Mouse (Mus musculus) embryonic facial prominence, embryonic 13.5 days (tissue): ENCODE results near the gene Trp73. TPM values are rescaled to one million over a fixed set of nuclear protein-coding genes. Genes with fewer than 3 reads are reported as not detected.

Experiments
- ATAC-seq: fragments of 200-750 bp; cut with Nextera tagmentation; 2 replicates; pipeline ENCODE4 v1.8.0; 2017; ENCODE audit warnings: low read depth; ENCODE audit not compliant: insufficient number of reproducible peaks, insufficient read depth, low FRiP score, low TSS enrichment
- H3K27ac ChIP-seq: fragments of 300-500 bp; sonication (generic); 2 replicates; pipeline ENCODE4 v1.5.1; 2015; ENCODE audit warnings: moderate library complexity, mild to moderate bottlenecking, inconsistent platforms
- H3K27me3 ChIP-seq: fragments of 300-500 bp; sonication (generic); 2 replicates; pipeline ENCODE4 v1.6.1; 2015; ENCODE audit warnings: mild to moderate bottlenecking, inconsistent platforms
- H3K36me3 ChIP-seq: fragments of 300-500 bp; sonication (generic); 2 replicates; pipeline ENCODE4 v1.6.1; 2015; ENCODE audit warnings: mild to moderate bottlenecking, inconsistent platforms
- H3K4me1 ChIP-seq: fragments of 300-500 bp; sonication (generic); 2 replicates; pipeline ENCODE4 v1.6.1; 2015; ENCODE audit warnings: inconsistent platforms
- H3K4me2 ChIP-seq: fragments of 300-500 bp; sonication (generic); 2 replicates; pipeline ENCODE4 v1.6.1; 2015; ENCODE audit warnings: moderate library complexity, mild to moderate bottlenecking, inconsistent platforms
- H3K4me3 ChIP-seq: fragments of 300-500 bp; sonication (generic); 2 replicates; pipeline ENCODE4 v1.5.1; 2015; ENCODE audit warnings: mild to moderate bottlenecking, inconsistent platforms
- H3K9ac ChIP-seq: fragments of 300-500 bp; sonication (generic); 2 replicates; pipeline ENCODE4 v1.6.1; 2015; ENCODE audit warnings: mild to moderate bottlenecking, inconsistent platforms
- H3K9me3 ChIP-seq: fragments of 300-500 bp; sonication (generic); 2 replicates; pipeline ENCODE4 v1.6.1; 2016; ENCODE audit warnings: inconsistent platforms
- WGBS: fragments of 180-500 bp; shearing (Covaris S2); methylation state at CpG from one replicate; pipeline ENCODE4 v1.1.7; 2015; ENCODE audit warnings: mixed read lengths; 5-methylcytosine and 5-hydroxymethylcytosine counted together
- polyA plus RNA-seq: library from polyadenylated mRNA; unstranded; fragments of >200 nt; fragmentation: Nextera tagmentation; extraction: Ambion mirVana; gene quantifications from 2 replicates; pipeline ENCODE4 v1.2.1, GENCODE M21; 2015

Gene Trp73
- polyA plus RNA-seq, 1 experiment from 2014 or later: 5.7 TPM

DNA sequence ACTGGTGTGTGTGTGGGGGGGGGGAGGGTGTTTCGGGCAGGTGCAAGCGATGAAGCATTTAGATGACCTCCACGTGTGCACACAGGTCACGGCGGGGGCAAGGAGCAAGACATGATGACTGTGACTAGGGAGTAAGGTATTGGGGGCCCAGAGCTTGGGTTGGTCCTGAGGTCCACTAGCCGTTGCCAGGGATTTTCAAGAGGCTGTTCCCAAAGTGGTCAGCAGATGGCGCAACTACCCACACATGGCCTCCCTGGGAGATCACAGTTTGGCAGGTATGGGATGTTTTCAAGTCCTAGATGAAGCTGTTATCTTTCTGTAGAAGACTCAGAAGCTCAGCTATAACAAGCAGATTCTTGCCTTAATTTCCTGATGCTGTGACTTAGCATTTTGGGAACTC, 23.3 kb upstream of the Trp73 start:
- Histone ChIP-seq H3K36me3 (peaks cover 7% of the 10 kb centered on the region), H3K27ac (no peak overlapping the region), H3K9ac (no peak overlapping the region), H3K9me3 (no peaks in the 10 kb centered on the region), H3K27me3 (peaks cover 3% of the 10 kb centered on the region; the same call in 1 of the 2 replicates), H3K4me3 (no peak overlapping the region), H3K4me2 (no peak overlapping the region), H3K4me1 (peaks cover 22% of the 10 kb centered on the region)
- no peak for ATAC-seq
- 18% methylated on average over 7 of the region's 7 CpGs for WGBS

DNA sequence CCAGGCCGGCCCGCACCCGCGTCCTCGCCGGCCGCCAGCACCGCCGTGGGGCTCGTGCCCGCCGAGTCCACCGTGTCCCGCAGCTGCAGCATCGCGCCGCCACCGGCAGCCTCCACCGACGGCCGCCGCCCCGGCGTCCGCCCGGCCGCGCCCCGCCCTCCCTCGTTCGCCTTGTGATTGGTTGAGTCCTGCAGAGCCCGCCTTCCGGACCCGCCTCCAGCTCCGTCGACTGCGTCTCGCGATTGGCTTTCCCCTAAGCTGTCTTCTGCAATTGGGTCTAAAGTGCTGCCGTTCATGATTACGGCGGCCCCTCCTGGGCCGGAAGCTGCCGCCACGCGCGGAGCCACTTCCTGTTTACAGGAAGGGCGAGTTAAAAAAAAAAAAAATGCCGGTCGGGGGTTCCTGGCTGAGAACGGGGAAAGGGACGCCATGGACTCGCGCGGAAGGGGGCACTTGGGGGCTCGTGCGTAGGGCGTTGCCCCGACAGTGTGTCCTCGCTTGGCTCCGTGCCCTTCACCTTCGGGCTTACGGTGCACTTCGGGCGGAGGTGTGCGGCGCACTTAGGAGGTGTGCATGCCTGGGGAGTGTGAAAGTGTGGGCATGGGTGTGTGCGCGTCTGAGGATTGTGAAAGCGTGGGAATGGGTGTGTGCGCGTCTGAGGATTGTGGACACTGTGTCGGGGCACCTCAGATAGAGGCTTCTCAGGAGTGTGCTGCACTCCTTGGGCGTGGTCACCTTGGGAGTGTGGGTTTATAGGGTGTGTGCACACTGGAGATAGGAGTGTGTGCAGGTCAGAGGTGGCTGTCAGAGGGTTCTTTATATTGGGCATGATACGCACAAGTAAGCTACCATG, 20.8 kb upstream of the Trp73 start, which contains the start of gene Tprgl:
Gene Tprgl, minus strand, starts transcription at position 129 of the 853 bp plus-strand sequence.
- Histone ChIP-seq H3K27me3 (no peaks in the 10 kb centered on the region), H3K4me3 (peak within 1 kb of the TSS; percentile 88), H3K9me3 (no peaks in the 10 kb centered on the region), H3K9ac (peak within 1 kb of the TSS; percentile 81), H3K4me1 (peaks cover 20% of the 10 kb centered on the region), H3K27ac (peak within 1 kb of the TSS; percentile 64), H3K36me3 (peaks cover 32% of the 10 kb centered on the region), H3K4me2 (peak within 1 kb of the TSS; percentile 84)
- peak; percentile 93 for ATAC-seq
- WGBS: under 1% methylated on average over 75 of the region's 75 CpGs

DNA sequence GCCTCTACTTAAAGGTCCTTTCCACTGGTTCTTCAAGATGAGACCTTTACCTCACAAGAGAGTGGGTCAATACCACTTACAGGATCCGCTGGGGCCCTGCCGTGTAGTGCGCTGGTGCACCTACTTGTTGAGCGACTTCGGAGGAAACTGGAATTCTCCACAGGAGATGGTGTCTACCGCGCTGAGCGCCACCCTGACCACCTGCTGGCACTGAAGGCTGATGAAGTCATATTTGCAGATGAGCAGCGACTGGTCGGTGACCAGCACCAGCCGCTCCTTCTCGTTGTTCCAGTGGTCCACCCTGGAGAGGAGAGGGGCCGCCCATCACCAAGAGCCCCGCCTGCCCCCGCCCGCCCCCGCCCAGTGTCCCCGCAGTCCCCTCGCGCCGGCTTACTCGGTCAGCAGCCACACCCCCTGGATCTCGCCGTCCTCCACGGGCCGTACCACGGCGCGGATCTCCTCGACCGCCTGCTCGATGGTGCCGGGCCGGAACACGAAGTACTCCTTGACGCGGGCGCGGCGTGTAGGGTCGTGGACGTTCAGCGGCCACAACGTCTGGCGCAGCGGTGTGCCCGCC, 20.0 kb upstream of the Trp73 start:
- Histone ChIP-seq H3K27ac (peak overlapping the region; percentile 64; the same call in 1 of the 2 replicates), H3K36me3 (peaks cover 39% of the 10 kb centered on the region)
- WGBS: 3% methylated on average over 43 of the region's 47 CpGs

DNA sequence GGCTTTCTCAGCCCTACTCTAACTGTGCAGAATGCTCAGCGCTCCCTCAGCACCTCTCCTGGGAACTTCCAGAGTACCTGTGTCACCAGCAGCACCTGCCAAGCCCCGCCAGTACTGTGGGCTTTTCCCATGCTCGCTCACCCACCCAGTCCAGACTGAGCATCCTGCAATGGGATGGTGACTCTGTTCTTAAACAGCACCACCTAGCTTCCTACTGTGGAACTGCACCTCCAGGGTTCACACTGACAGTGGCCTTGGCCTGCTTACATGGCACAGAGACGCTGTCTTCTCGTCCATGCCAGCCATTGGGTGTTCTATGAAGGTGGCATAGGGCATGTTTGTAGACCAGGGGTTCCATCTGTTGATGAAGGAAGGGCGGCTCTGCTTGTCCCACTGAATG, 19.0 kb upstream of the Trp73 start:
- no peak for ATAC-seq
- no peaks in the 10 kb centered on the region for H3K9me3 ChIP-seq
- H3K9ac ChIP-seq: no peak overlapping the region
- H3K36me3 ChIP-seq: peaks cover 50% of the 10 kb centered on the region
- no peak overlapping the region for H3K27ac ChIP-seq
- no peaks in the 10 kb centered on the region for H3K27me3 ChIP-seq
- H3K4me1 ChIP-seq: peaks cover 20% of the 10 kb centered on the region
- peak overlapping the region; percentile 88; the same call in 1 of the 2 replicates for H3K4me3 ChIP-seq
- H3K4me2 ChIP-seq: peak overlapping the region; percentile 84
- WGBS: 17% methylated on average over 6 of the region's 6 CpGs

More for the DNA sequence above, 20.0 kb upstream of the Trp73 start:
- H3K4me2 ChIP-seq: peak overlapping the region; percentile 84
- peak overlapping the region; percentile 88 for H3K4me3 ChIP-seq
- peak overlapping the region; percentile 81 for H3K9ac ChIP-seq
- no peaks in the 10 kb centered on the region for H3K9me3 ChIP-seq
- ATAC-seq: peak; percentile 39
- H3K27me3 ChIP-seq: no peaks in the 10 kb centered on the region
- H3K4me1 ChIP-seq: peaks cover 20% of the 10 kb centered on the region

DNA sequence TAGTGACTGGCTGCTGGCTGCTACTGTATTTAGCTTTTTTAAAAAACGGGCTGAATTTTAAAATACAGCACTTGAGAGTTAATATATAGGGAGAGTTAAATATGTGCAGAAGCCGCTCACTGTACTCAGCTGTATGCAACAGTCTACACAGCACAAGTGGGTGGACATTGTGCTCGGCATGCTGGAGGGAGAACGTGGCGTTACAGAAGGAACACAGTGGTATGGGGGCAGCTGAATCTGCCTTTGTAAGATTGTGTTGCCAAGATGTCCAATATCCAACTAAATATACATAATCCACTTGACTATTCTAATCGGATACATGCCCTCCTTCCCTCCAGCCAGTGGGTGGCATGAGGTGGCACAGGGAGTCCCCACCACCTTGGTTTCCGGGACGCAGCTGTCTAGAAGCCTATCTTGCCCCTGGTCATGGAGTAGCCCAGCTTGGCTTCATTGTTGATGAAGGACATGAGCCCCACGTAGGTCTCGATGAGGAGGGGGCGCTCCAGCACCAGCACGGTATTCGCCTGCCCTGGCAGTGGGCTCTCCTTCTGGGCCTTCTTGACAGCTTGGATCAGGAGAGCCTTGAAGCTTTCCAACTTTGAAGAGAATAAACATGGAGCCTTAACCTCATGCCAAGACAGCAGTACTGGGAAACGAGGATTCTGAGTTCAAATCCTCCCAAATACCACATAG, 18.1 kb upstream of the Trp73 start:
- no peaks in the 10 kb centered on the region for H3K27me3 ChIP-seq
- no peak overlapping the region for H3K4me3 ChIP-seq
- no peak for ATAC-seq
- no peak overlapping the region for H3K9ac ChIP-seq
- no peak overlapping the region for H3K27ac ChIP-seq
- H3K4me1 ChIP-seq: peaks cover 20% of the 10 kb centered on the region
- H3K4me2 ChIP-seq: no peak overlapping the region
- H3K9me3 ChIP-seq: no peaks in the 10 kb centered on the region
- 92% methylated on average over 14 of the region's 14 CpGs for whole genome bisulfite sequencing
- H3K36me3 ChIP-seq: peaks cover 55% of the 10 kb centered on the region

DNA sequence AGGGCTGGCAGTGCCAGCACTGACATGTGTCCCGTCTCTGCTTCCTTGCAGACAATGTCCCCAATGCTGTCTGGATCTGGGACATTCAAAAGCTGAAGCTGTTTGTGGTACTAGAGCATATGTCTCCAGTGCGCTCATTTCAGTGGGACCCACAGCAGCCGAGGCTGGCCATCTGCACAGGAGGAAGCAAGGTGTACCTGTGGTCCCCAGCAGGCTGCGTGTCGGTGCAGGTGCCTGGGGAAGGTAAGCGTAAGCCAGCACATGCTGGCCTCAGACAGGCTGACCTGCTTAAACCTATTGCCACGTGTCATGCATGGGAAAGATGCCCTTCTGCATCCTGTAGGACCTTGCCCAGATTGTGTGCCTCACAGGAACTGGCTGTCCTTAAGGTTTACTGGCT, 16.0 kb upstream of the Trp73 start:
- WGBS: 75% methylated on average over 7 of the region's 7 CpGs
- Histone ChIP-seq H3K9ac (no peak overlapping the region), H3K9me3 (no peaks in the 10 kb centered on the region), H3K4me3 (no peak overlapping the region), H3K27me3 (no peaks in the 10 kb centered on the region), H3K4me2 (no peak overlapping the region), H3K4me1 (peaks cover 13% of the 10 kb centered on the region), H3K27ac (no peak overlapping the region), H3K36me3 (peaks cover 75% of the 10 kb centered on the region)
- ATAC-seq: no peak

DNA sequence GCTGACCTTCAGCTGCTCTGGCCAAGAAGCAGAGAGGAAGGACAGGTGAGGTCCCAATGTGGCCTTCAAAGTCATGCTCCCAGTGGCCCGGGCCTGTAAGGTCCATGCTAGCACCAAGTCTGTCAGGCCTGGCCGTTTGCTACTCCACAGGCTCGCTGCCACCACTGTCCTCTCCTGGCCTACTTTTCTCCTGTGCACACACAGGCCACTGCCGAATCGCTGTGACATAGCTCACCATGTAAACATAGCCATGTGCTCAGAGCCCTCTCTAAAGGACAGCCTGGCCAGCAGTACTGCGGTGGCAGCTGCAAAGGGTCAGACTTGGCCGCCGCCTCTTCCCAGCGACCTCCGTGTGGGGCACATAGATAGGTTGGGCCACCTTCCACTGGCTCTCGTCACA, 14.1 kb upstream of the Trp73 start:
- ATAC-seq: no peak
- Histone ChIP-seq H3K9me3 (no peaks in the 10 kb centered on the region), H3K9ac (no peak overlapping the region), H3K36me3 (peaks cover 93% of the 10 kb centered on the region), H3K4me2 (no peak overlapping the region), H3K4me1 (peaks cover 4% of the 10 kb centered on the region), H3K27me3 (no peaks in the 10 kb centered on the region), H3K4me3 (no peak overlapping the region), H3K27ac (no peak overlapping the region)
- WGBS: 64% methylated on average over 11 of the region's 11 CpGs

DNA sequence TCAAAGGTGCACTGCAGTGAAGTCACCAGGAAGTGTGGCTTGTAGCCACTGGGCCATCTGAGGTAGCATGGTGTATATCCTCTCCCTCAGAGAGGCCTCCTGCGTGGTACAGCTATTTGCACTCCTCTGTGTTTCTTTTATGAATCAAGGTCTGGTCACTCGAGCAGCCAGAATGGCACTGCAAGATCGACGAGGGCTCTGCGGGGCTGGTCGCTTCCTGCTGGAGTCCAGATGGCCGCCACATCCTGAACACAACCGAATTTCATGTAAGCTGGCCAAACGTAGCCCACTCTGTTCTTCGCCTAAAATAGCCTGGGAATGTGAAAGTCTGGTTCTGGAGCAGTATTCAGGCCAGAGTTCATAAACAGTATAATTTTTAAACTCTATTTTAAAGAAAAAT, 6.3 kb upstream of the Trp73 start:
- no peak overlapping the region for H3K9ac ChIP-seq
- ATAC-seq: no peak
- H3K27ac ChIP-seq: no peak overlapping the region
- peaks cover 16% of the 10 kb centered on the region for H3K4me1 ChIP-seq
- H3K36me3 ChIP-seq: peaks cover 51% of the 10 kb centered on the region
- H3K4me3 ChIP-seq: no peak overlapping the region
- peaks cover 7% of the 10 kb centered on the region for H3K27me3 ChIP-seq
- H3K4me2 ChIP-seq: no peak overlapping the region
- 85% methylated on average over 10 of the region's 10 CpGs for WGBS
- no peaks in the 10 kb centered on the region for H3K9me3 ChIP-seq

DNA sequence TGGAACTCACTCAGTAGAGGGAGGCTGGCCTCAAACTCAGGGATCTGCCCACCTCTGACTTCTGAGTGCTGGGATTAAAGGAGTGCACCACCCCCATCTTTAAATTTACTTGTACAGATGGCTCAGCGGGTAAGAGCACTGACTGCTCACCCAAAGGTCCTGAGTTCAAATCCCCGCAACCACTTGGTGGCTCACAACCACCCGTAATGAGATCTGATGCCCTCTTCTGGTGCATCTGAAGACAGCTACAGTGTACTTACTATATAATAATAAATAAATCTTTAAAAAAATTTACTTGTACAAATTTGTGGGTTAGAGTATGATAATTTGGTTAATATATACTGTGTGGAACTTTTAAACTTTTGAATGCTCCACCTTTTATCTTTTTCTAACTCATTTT, 4.7 kb upstream of the Trp73 start:
- WGBS: 75% methylated on average over 3 of the region's 3 CpGs

DNA sequence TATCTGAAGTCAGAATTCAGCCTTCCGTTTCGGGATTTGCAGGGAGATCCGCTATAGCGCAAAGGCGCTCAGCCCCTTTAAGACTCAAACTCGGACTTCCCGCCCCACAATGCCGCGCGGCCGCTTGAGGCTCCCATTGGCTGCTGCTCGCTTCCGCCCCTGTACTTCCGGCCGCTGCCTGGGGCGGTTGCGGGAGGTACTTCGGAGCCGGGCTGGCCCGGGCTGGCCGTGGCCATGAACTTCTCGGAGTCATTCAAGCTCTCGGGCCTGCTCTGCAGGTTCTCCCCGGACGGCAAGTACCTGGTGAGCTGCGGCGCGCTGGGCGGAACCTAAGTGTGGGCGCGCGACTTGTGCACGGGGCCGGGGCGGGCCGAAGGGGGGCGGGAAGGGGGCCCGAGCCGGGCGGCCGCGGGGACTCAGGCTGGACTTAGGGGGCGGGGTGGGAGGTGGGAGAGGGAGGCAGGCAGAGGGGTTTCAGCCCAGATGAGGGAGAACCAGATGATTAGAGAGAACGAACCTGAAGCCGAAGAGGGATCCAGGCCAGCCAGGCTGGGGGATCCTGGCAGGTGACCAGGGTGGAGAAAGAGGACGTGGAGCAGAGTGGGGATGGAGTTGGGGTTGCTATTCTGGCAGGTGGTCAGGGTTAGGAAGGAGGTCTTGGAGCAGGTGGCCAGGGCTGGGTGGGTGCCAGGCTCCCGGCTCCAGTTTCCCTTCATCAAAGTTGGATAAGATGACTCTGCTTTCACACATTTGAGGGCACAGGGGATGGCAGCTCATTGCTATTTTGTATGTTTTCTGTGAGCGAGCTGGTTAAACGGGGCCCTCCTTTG, 2.4 kb upstream of the Trp73 start, which contains the start of gene Wrap73:
Gene Wrap73, plus strand, starts transcription at position 162 of the 830 bp plus-strand sequence.
- H3K27ac ChIP-seq: peak within 1 kb of the TSS; percentile 85
- H3K4me2 ChIP-seq: peak within 1 kb of the TSS; percentile 89
- peak; percentile 90 for ATAC-seq
- 2% methylated on average over 49 of the region's 49 CpGs for WGBS
- peak within 1 kb of the TSS; percentile 84 for H3K4me3 ChIP-seq
- peak within 1 kb of the TSS; percentile 86 for H3K9ac ChIP-seq
- peaks cover 46% of the 10 kb centered on the region for H3K27me3 ChIP-seq
- H3K9me3 ChIP-seq: no peaks in the 10 kb centered on the region
- H3K4me1 ChIP-seq: peaks cover 38% of the 10 kb centered on the region
- peaks cover 18% of the 10 kb centered on the region for H3K36me3 ChIP-seq

More for the DNA sequence above, 4.7 kb upstream of the Trp73 start:
- no peak overlapping the region for H3K27ac ChIP-seq
- H3K4me1 ChIP-seq: peaks cover 32% of the 10 kb centered on the region
- no peak overlapping the region for H3K4me2 ChIP-seq
- H3K9ac ChIP-seq: no peak overlapping the region
- peaks cover 36% of the 10 kb centered on the region for H3K36me3 ChIP-seq
- no peak overlapping the region for H3K4me3 ChIP-seq
- H3K9me3 ChIP-seq: no peaks in the 10 kb centered on the region
- peaks cover 24% of the 10 kb centered on the region for H3K27me3 ChIP-seq
- ATAC-seq: no peak
